Mouse (Mus musculus) small intestine, adult 2 months (tissue): ENCODE data around the gene Haao. TPM values are rescaled to one million over a fixed set of nuclear protein-coding genes. Genes with fewer than 3 reads are reported as not detected.

Source experiments
- H3K27ac ChIP-seq: fragments of 200-500 bp; 2 replicates; pipeline ENCODE4 v1.5.1; 2012; ENCODE audit warnings: low read depth, low read length, control low read depth, inconsistent platforms; ENCODE audit not compliant: insufficient read depth
- H3K27me3 ChIP-seq: fragments of 200-500 bp; 2 replicates; pipeline ENCODE4 v1.6.1; 2012; ENCODE audit warnings: mild to moderate bottlenecking, moderate library complexity, low read length, inconsistent platforms; ENCODE audit not compliant: control insufficient read depth, insufficient read depth
- H3K36me3 ChIP-seq: fragments of 200-500 bp; 2 replicates; pipeline ENCODE4 v1.6.1; 2012; ENCODE audit warnings: mild to moderate bottlenecking, low read length, control low read depth, inconsistent platforms; ENCODE audit not compliant: control insufficient read depth, insufficient read depth
- H3K4me1 ChIP-seq: fragments of 200-500 bp; 2 replicates; pipeline ENCODE4 v1.6.1; 2012; ENCODE audit warnings: low read length, inconsistent platforms, mixed read lengths; ENCODE audit not compliant: control insufficient read depth, insufficient read depth, insufficient read length
- H3K4me3 ChIP-seq: fragments of 200-500 bp; 2 replicates; pipeline ENCODE4 v1.5.1; 2012; ENCODE audit warnings: low read depth, mild to moderate bottlenecking, control low read depth, inconsistent platforms, low read length, moderate library complexity
- CTCF ChIP-seq: fragments of 200-500 bp; IDR thresholded peaks from 2 replicates; pipeline ENCODE4 v1.5.1; 2012; ENCODE audit warnings: low read depth, mild to moderate bottlenecking, control low read depth, inconsistent platforms, low read length, moderate library complexity, mixed read lengths; ENCODE audit not compliant: insufficient replicate concordance, insufficient read length; ENCODE audit errors: extremely low read depth
- POLR2A ChIP-seq: fragments of 200-500 bp; IDR thresholded peaks from 2 replicates; pipeline ENCODE4 v1.6.1; 2012; ENCODE audit warnings: low read depth, mild to moderate bottlenecking, control low read depth, inconsistent platforms, low read length, moderate library complexity
- WGBS: fragments of 180-500 bp; shearing (Covaris S2); methylation state at CpG from one replicate; pipeline ENCODE4 v1.1.7; 2018; 5-methylcytosine and 5-hydroxymethylcytosine counted together
- polyA plus RNA-seq: library from polyadenylated mRNA; depleted of rRNA; stranded (reverse); fragments of >200 nt; gene quantifications from 2 replicates; pipeline ENCODE4 v1.2.3, GENCODE M21; 2012

Haao gene
- polyA plus RNA-seq, 1 experiment, result 5.8 TPM

DNA sequence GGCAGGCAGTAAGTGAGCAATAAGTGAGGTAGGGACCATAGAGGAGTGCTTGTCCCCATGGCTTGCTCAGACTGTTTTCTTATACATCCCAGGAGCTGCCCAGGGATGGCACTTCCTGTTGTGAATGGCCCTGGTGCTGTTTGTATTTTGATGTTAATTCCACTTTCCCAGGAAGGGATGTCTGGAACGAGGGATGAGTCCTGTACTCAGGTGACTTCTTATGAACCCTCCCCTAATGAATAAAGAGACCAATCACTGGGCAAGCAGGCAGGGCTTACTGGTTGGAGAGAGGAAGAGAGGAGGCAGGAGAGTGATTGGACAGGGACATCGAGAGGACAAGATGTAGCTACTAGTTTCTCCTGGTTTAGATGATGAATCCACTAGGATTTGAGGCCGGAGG is 33.3 kb upstream of the Haao start:
- Histone ChIP-seq H3K27me3 (no peaks in the 10 kb centered on the region), H3K4me3 (no peak overlapping the region), H3K36me3 (no peaks in the 10 kb centered on the region), H3K27ac (no peak overlapping the region), H3K4me1 (no peaks in the 10 kb centered on the region; the same call in 1 of the 2 replicates)
- WGBS, result 83% methylated on average over 3 of the region's 3 CpGs
- TF ChIP-seq CTCF (no peak), POLR2A (no peak)

DNA sequence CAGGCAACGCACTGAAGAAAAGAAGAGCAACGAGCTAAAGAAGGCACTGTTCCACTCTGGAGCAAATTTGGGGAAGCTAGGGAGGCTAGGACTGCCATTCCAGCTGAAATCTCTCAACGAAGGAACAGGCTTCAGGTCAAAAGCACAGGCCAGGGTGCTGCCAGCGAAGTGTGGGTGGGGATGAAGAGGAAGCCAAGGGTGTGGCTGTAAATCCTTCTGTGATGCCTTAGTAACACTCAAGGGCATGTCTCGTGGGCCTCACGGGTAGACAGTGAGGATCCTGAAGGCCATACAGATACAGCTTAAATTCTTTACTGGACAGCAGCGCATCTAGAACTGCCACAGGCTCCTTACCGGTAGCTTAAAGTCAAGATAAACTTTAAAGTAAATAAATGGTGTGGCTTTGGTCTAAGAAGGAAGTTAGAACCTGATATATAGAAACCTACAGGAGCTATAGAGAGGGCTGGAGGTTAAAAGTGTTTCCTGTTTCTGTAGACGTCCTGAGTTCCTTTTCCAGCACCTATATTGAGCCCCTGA is 32.5 kb upstream of the Haao start:
- no peaks in the 10 kb centered on the region; the same call in 1 of the 2 replicates for H3K4me1 ChIP-seq
- TF ChIP-seq POLR2A (no peak), CTCF (no peak)
- WGBS, result 49% methylated on average over 9 of the region's 9 CpGs
- no peak overlapping the region for H3K4me3 ChIP-seq
- H3K27me3 ChIP-seq, result no peaks in the 10 kb centered on the region
- no peaks in the 10 kb centered on the region for H3K36me3 ChIP-seq
- no peak overlapping the region for H3K27ac ChIP-seq

DNA sequence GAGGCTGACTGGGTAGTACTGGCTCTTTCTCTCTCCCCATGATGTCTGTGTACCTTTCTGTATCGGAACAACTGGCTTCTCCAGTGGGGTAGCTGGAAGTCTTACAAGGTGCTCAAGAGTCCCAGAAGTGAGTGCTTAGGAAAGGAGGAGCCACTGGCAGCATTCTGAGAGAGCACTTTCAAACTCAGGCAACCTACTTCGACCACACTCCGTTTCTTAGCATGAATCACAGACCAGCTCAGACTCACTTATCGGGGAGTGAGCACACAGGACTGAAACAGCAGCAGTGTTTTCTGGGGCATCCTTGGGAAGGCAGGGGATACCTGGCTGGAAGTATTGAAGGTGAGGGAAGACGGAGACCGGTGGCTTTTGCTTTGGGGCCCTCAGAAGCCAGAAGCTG is 31.9 kb upstream of the Haao start:
- Histone ChIP-seq H3K4me3 (no peak overlapping the region), H3K4me1 (no peaks in the 10 kb centered on the region; the same call in 1 of the 2 replicates), H3K36me3 (no peaks in the 10 kb centered on the region), H3K27me3 (no peaks in the 10 kb centered on the region), H3K27ac (no peak overlapping the region)
- WGBS, result 95% methylated on average over 6 of the region's 6 CpGs
- no peak for TF ChIP-seq POLR2A
- TF ChIP-seq CTCF, result no peak

DNA sequence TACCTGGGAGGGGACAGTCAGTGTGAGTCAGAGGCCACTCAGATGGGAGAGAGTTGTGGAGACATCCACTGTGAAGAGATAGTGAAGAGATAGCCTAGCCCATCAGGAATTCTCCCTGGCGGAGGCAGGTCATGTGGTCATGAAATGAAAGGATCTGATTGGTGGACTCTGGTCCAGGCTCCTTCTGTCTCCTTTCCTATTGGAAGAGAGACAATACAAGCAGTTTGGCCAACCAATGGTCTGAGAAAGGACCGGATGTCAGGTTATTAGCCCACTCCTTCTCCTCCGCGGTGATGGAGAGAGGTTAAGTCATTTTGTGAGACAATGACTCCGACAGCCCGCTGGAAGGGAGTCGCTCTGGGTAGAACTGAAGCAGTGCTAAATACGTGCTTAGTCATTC is 26.8 kb upstream of the Haao start:
- H3K4me3 ChIP-seq, result no peak overlapping the region
- no peaks in the 10 kb centered on the region for H3K27me3 ChIP-seq
- no peak overlapping the region for H3K27ac ChIP-seq
- no peaks in the 10 kb centered on the region for H3K36me3 ChIP-seq
- H3K4me1 ChIP-seq, result no peaks in the 10 kb centered on the region
- WGBS, result 89% methylated on average over 8 of the region's 8 CpGs
- TF ChIP-seq POLR2A (no peak), CTCF (no peak)

DNA sequence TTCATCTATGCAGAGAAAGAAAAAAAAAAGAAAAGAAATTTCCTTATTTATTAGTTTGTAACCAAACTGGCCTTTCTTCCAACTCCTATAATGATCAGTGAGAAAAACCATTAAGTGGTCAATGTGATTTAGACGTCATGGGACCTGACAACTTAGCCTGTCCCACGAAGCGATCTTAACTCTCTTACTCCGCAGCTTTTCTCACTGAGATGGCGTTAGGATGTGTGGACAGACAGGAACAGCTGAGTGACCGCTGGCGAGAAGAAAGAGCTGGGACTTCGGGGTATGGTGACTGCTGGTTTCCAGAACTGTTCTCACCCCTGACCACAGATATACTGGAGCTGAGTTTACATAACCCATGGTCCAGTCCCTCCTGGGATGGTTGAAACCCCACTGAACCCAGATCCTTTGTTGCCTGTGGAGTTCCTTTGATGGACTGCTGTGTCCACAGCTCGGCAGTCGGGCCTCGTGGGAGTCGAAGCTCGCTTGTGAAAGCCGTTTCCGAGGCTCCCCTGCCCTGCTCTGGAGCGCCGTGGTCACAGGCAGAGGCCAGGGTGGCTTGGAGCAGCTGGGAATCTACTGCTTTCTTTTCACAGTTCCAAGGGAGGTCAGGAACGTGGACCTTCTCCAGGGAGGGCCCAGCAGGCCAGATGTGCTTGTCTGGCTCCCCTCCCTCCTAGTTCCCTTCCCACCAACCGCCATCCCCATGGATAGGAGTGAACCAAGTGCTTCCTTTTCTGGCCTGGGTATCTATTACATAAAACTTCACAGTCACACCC is 25.8 kb upstream of the Haao start:
- peak overlapping the region; percentile 40 for H3K27ac ChIP-seq
- TF ChIP-seq CTCF (no peak), POLR2A (no peak)

DNA sequence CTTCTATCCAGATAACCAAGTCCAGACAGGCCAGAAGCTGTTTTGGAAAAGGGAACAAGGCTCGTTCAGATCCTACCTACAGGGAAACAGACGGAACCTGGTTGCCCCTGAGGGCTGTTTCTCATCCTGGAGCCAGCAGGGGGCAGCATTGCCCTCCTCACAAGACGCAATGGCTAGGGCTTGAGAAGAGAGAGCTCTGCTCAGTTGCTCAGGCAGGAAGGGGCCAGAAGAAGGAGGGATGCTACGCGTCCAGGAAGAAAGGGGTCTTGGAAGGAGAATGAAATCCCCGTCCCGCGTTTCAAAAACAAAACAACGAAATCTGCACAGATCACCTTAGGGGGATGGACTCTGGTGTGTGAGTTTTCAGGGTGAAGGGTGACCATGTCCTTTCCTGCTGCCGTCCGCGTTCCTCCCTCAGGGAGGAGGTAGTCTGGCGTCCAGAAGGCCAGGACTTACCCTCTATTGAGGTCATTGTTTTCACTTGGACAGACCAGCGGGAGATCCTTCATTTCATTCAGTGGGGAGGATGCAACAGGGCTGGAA is 25.1 kb upstream of the Haao start:
- 23% methylated on average over 14 of the region's 14 CpGs for WGBS
- no peak overlapping the region for H3K27ac ChIP-seq
- no peak overlapping the region for H3K4me3 ChIP-seq
- no peak for TF ChIP-seq POLR2A
- peak; percentile 98 for TF ChIP-seq CTCF
- no peaks in the 10 kb centered on the region for H3K27me3 ChIP-seq
- H3K4me1 ChIP-seq, result no peaks in the 10 kb centered on the region
- no peaks in the 10 kb centered on the region for H3K36me3 ChIP-seq

More for the DNA sequence above, 25.8 kb upstream of the Haao start:
- H3K4me3 ChIP-seq, result no peak overlapping the region
- H3K36me3 ChIP-seq, result no peaks in the 10 kb centered on the region
- H3K4me1 ChIP-seq, result no peaks in the 10 kb centered on the region
- no peaks in the 10 kb centered on the region for H3K27me3 ChIP-seq
- WGBS, result 78% methylated on average over 19 of the region's 19 CpGs

DNA sequence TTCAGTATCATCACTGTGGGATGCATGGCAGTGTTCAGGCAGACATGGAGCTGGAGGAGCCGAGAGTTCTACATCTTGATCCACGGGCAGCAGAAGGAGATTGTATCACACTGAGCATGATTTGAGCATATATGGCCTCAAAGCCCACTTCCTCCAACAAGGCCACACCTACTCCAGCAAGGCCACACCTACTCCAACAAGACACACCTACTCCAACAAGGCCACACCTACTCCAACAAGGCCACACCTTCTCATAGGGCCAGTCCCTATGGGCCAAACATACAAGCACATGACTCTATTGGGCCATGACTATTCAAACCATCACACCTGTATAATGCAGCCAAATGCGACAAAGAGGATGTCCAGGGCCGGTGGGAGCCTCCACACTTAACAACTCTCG is 23.6 kb upstream of the Haao start:
- H3K27ac ChIP-seq, result no peak overlapping the region
- no peak for TF ChIP-seq CTCF
- no peak for TF ChIP-seq POLR2A
- no peaks in the 10 kb centered on the region for H3K4me1 ChIP-seq
- no peaks in the 10 kb centered on the region for H3K36me3 ChIP-seq
- H3K27me3 ChIP-seq, result no peaks in the 10 kb centered on the region
- 85% methylated on average over 5 of the region's 5 CpGs for WGBS
- no peak overlapping the region for H3K4me3 ChIP-seq
